Mouse (Mus musculus) MEL (cell line): ENCODE measurements at regions not wholly inside any gene's neighbourhood (a gene's known extent, or its start where the extent isn't known, plus 50 kb on each side); places are given as distances from the start of the nearest gene placed in this dataset.
A peak's percentile ranks its signal among the peaks of the same experiment; 100 is the strongest.

Experiments used
- DNase-seq: peaks from one replicate; pipeline ENCODE4 v3.0.0; 2011; ENCODE audit warnings: low read depth, low spot score
- H3K27ac ChIP-seq: 2 replicates; pipeline ENCODE4 v1.5.1; 2012; ENCODE audit warnings: low read depth, mild to moderate bottlenecking, control low read depth, low read length, moderate library complexity; ENCODE audit not compliant: control insufficient read depth
- H3K27me3 ChIP-seq, 2 experiments: fragments of 150-350 bp in 1 of 2; sonication (generic) in 1 of 2; 2 replicates each; pipeline ENCODE4 v1.6.1; 2012; ENCODE audit warnings: low read length in 2 of 2, mild to moderate bottlenecking in 2 of 2, improper control_type of control experiment in 1 of 2, moderate library complexity in 1 of 2; ENCODE audit not compliant: insufficient read depth in 2 of 2, control insufficient read depth in 1 of 2
- H3K36me3 ChIP-seq, 2 experiments: 2 replicates each; pipeline ENCODE4 v1.6.1; 2012 to 2014; ENCODE audit warnings: low read length in 2 of 2, improper control_type of control experiment in 1 of 2, inconsistent platforms in 1 of 2, mild to moderate bottlenecking in 1 of 2; ENCODE audit not compliant: insufficient read depth in 2 of 2, control insufficient read depth in 1 of 2
- H3K4me1 ChIP-seq, 2 experiments: fragments of 150-350 bp in 1 of 2; sonication (generic) in 1 of 2; 2 replicates each; pipeline ENCODE4 v1.6.1; 2012; ENCODE audit warnings: low read length in 2 of 2, improper control_type of control experiment in 1 of 2, mild to moderate bottlenecking in 1 of 2; ENCODE audit not compliant: insufficient read depth in 2 of 2, control insufficient read depth in 1 of 2
- H3K4me3 ChIP-seq, 2 experiments: fragments of 150-350 bp in 1 of 2; sonication (generic) in 1 of 2; 2 replicates each; pipeline ENCODE4 v1.5.1; 2012; ENCODE audit warnings: low read depth in 2 of 2, low read length in 2 of 2, mild to moderate bottlenecking in 2 of 2, moderate library complexity in 2 of 2, control low read depth in 1 of 2, improper control_type of control experiment in 1 of 2; ENCODE audit not compliant: control insufficient read depth in 1 of 2, insufficient read depth in 1 of 2
- H3K79me2 ChIP-seq: 2 replicates; pipeline ENCODE4 v1.6.1; 2012; ENCODE audit warnings: mild to moderate bottlenecking, low read length, moderate library complexity; ENCODE audit not compliant: control insufficient read depth, poor library complexity, insufficient read depth
- H3K9ac ChIP-seq: 2 replicates; pipeline ENCODE4 v1.6.1; 2012; ENCODE audit warnings: low read depth, mild to moderate bottlenecking, control low read depth, low read length, moderate library complexity; ENCODE audit not compliant: control insufficient read depth, poor library complexity, severe bottlenecking
- H3K9me3 ChIP-seq: fragments of 150-350 bp; sonication (generic); replicated peaks from 2 replicates; pipeline ENCODE4 v1.6.1; 2012; ENCODE audit warnings: mild to moderate bottlenecking, low read length, improper control_type of control experiment, moderate library complexity; ENCODE audit not compliant: insufficient read depth
- BHLHE40 ChIP-seq: IDR thresholded peaks from 2 replicates; pipeline ENCODE4 v1.6.1; 2012; ENCODE audit warnings: low read depth, mild to moderate bottlenecking, inconsistent platforms, low read length, improper control_type of control experiment, borderline replicate concordance
- CHD2 ChIP-seq: IDR thresholded peaks from 2 replicates; pipeline ENCODE4 v1.6.1; 2011; ENCODE audit warnings: low read length, improper control_type of control experiment
- E2F4 ChIP-seq: IDR thresholded peaks from 2 replicates; pipeline ENCODE4 v1.6.1; 2011; ENCODE audit warnings: low read depth, low read length, improper control_type of control experiment, borderline replicate concordance
- ELF1 ChIP-seq: IDR thresholded peaks from 2 replicates; pipeline ENCODE4 v1.6.1; 2014; ENCODE audit warnings: low read depth, mild to moderate bottlenecking, inconsistent platforms, low read length, improper control_type of control experiment, moderate library complexity
- GABPA ChIP-seq: IDR thresholded peaks from 2 replicates; pipeline ENCODE4 v1.6.1; 2012; ENCODE audit warnings: low read depth, mild to moderate bottlenecking, inconsistent platforms, low read length, improper control_type of control experiment, moderate library complexity
- HCFC1 ChIP-seq: IDR thresholded peaks from 2 replicates; pipeline ENCODE4 v1.6.1; 2012; ENCODE audit warnings: low read depth, mild to moderate bottlenecking, inconsistent platforms, low read length, improper control_type of control experiment, moderate library complexity
- MAZ ChIP-seq: IDR thresholded peaks from 2 replicates; pipeline ENCODE4 v1.6.1; 2012; ENCODE audit warnings: low read depth, mild to moderate bottlenecking, inconsistent platforms, low read length, improper control_type of control experiment
- MXI1 ChIP-seq: IDR thresholded peaks from 2 replicates; pipeline ENCODE4 v1.6.1; 2011; ENCODE audit warnings: mild to moderate bottlenecking, low read depth, low read length, improper control_type of control experiment
- MYB ChIP-seq: IDR thresholded peaks from 2 replicates; pipeline ENCODE4 v1.6.1; 2011; ENCODE audit warnings: mild to moderate bottlenecking, low read depth, low read length, improper control_type of control experiment
- NELFE ChIP-seq: IDR thresholded peaks from 2 replicates; pipeline ENCODE4 v1.6.1; 2011; ENCODE audit warnings: low read depth, low read length, improper control_type of control experiment
- POLR2AphosphoS2 ChIP-seq: IDR thresholded peaks from 2 replicates; pipeline ENCODE4 v1.6.1; 2011; ENCODE audit warnings: low read length, improper control_type of control experiment
- RAD21 ChIP-seq: IDR thresholded peaks from 2 replicates; pipeline ENCODE4 v1.6.1; 2011; ENCODE audit warnings: mild to moderate bottlenecking, low read depth, low read length, improper control_type of control experiment
- RCOR1 ChIP-seq: IDR thresholded peaks from 2 replicates; pipeline ENCODE4 v1.6.1; 2012; ENCODE audit warnings: low read depth, mild to moderate bottlenecking, inconsistent platforms, low read length, improper control_type of control experiment
- SMC3 ChIP-seq: IDR thresholded peaks from 2 replicates; pipeline ENCODE4 v1.6.1; 2011; ENCODE audit warnings: low read depth, low read length, improper control_type of control experiment
- TCF12 ChIP-seq: IDR thresholded peaks from 2 replicates; pipeline ENCODE4 v1.6.1; 2014; ENCODE audit warnings: low read depth, mild to moderate bottlenecking, inconsistent platforms, low read length, improper control_type of control experiment, moderate library complexity
- UBTF ChIP-seq: IDR thresholded peaks from 2 replicates; pipeline ENCODE4 v1.6.1; 2012; ENCODE audit warnings: low read depth, mild to moderate bottlenecking, inconsistent platforms, low read length, improper control_type of control experiment, moderate library complexity, borderline replicate concordance; ENCODE audit not compliant: insufficient read depth
- USF2 ChIP-seq, 2 experiments: IDR thresholded peaks; 2 replicates each; pipeline ENCODE4 v1.6.1; 2011 to 2012; ENCODE audit warnings: improper control_type of control experiment in 2 of 2, low read length in 2 of 2, borderline replicate concordance in 1 of 2, inconsistent platforms in 1 of 2, low read depth in 1 of 2, mild to moderate bottlenecking in 1 of 2; ENCODE audit not compliant: insufficient read depth in 1 of 2
- ZC3H11A ChIP-seq: IDR thresholded peaks from 2 replicates; pipeline ENCODE4 v1.6.1; 2012; ENCODE audit warnings: low read depth, mild to moderate bottlenecking, inconsistent platforms, low read length, improper control_type of control experiment
- ZMIZ1 ChIP-seq: IDR thresholded peaks from 2 replicates; pipeline ENCODE4 v1.6.1; 2012; ENCODE audit warnings: low read depth, mild to moderate bottlenecking, inconsistent platforms, low read length, improper control_type of control experiment, moderate library complexity
- ZNF384 ChIP-seq: IDR thresholded peaks from 2 replicates; pipeline ENCODE4 v1.6.1; 2012; ENCODE audit warnings: low read depth, mild to moderate bottlenecking, inconsistent platforms, low read length, improper control_type of control experiment

GRCm38 (mm10) chr6:31046197-31046596 is 87.3 kb upstream of the Klf14 start:
- Histone ChIP-seq H3K36me3 (no peaks in the 10 kb centered on the region), H3K9ac (no peak overlapping the region), H3K4me1 (no peaks in the 10 kb centered on the region), H3K27me3 (peaks cover 0 to 3% of the 10 kb centered on the region in 2 experiments), H3K4me3 (no peak overlapping the region), H3K9me3 (no peaks in the 10 kb centered on the region), H3K79me2 (no peaks in the 10 kb centered on the region), H3K27ac (no peak overlapping the region)
- no peak for DNase-seq
- TF ChIP-seq ZNF384: peak; percentile 57
- TF ChIP-seq CHD2: no peak
- no peak for TF ChIP-seq USF2 (IDR thresholded peaks at IDR 0.05; ENCODE audit: borderline replicate concordance in 1 of 2, insufficient read depth in 1 of 2, low read depth in 1 of 2, low read length in 2 of 2)
- TF ChIP-seq NELFE: no peak
- no peak for TF ChIP-seq BHLHE40

- no peak overlapping the region for H3K4me3 ChIP-seq
- no peaks in the 10 kb centered on the region for H3K4me1 ChIP-seq
- TF ChIP-seq BHLHE40 (no peak), ZMIZ1 (no peak), SMC3 (no peak)
- H3K79me2 ChIP-seq: no peaks in the 10 kb centered on the region
- no peak overlapping the region for H3K9ac ChIP-seq
- no peaks in the 10 kb centered on the region for H3K36me3 ChIP-seq
- DNase-seq: no peak
- peaks cover 0 to 2% of the 10 kb centered on the region in 2 experiments; a peak in 2 of 4 replicates for H3K27me3 ChIP-seq
- H3K27ac ChIP-seq: no peak overlapping the region
- no peaks in the 10 kb centered on the region for H3K9me3 ChIP-seq
Measured at GRCm38 (mm10) chr6:31048920-31049576, 90.2 kb upstream of the Klf14 start.

- Histone ChIP-seq H3K27me3 (peaks cover 0 to 2% of the 10 kb centered on the region in 2 experiments; a peak in 2 of 4 replicates), H3K27ac (no peak overlapping the region)
Measured at GRCm38 (mm10) chr6:31050831-31051230, 92.0 kb upstream of the Klf14 start.

More at GRCm38 (mm10) chr6:31050831-31051230, 92.0 kb upstream of the Klf14 start:
- Histone ChIP-seq H3K9me3 (no peaks in the 10 kb centered on the region), H3K36me3 (no peaks in the 10 kb centered on the region), H3K4me1 (no peaks in the 10 kb centered on the region), H3K4me3 (no peak overlapping the region), H3K9ac (no peak overlapping the region), H3K79me2 (no peaks in the 10 kb centered on the region)
- DNase-seq: no peak
- TF ChIP-seq MYB (no peak), E2F4 (no peak), TCF12 (no peak), POLR2AphosphoS2 (no peak), ZC3H11A (no peak), USF2 (IDR thresholded peaks at IDR 0.05; ENCODE audit: borderline replicate concordance in 1 of 2, insufficient read depth in 1 of 2, low read depth in 1 of 2, low read length in 2 of 2) (no peak), GABPA (no peak), MAZ (no peak), RAD21 (no peak), UBTF (no peak), HCFC1 (no peak), MXI1 (no peak), ZMIZ1 (no peak), BHLHE40 (no peak), RCOR1 (no peak), ELF1 (no peak)
